24 mouse cellular contexts compared by ENCODE assay signal in the genomic region with DNA sequence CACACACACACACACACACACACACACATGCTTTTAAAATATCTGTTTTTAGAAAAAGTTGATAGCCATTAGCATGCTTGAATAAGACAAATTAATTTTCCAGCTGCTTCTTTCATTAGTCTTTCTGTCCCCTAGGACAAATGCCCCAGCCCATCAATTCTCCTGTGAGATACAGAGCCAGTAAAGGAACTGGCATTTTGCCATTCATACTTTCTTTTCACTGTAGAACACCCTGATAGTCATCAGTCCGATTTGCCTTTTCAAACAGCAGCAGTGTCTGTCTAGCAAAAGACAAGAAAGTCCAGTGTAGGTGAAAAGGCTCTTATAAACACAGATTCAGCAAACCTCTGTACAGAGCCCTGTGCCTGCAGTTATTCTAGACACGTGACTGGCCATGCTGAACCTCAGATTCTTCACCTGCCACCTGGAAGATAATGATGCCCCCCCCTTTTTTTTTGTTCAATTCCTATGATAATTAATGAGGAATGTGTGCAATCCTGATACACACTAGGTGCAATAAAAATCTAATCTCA.
DNase-seq lines count a peak whose midpoint lies in the region; ATAC-seq and TF ChIP-seq lines count a peak whose summit lies in the region.
"Had no signal": no experiment of that assay in that cellular context is flagged by ENCODE, and none has a peak within 500 bp of the region (broad histone marks: within the 10 kb centered on the region; RNA-seq: fewer than 3 reads in every experiment).

No protein-coding gene starts in this region.

- TF ChIP-seq POLR2A in brain, embryonic 14.5 days (IDR thresholded peaks at IDR 0.05; ENCODE audit: borderline replicate concordance, extremely low read depth, insufficient read depth, insufficient read length, poor library complexity, severe bottlenecking) = no peak

- H3K9ac ChIP-seq in forebrain, embryonic 15.5 days (replicated peaks) = no peak overlapping the region
- H3K9ac ChIP-seq in forebrain, embryonic 12.5 days = no peak overlapping the region
- H3K9ac ChIP-seq in hindbrain, embryonic 16.5 days (ENCODE audit: low read depth, low read length) = no peak overlapping the region
- H3K9ac ChIP-seq in midbrain, postnatal 0 days (replicated peaks; ENCODE audit: low read length, poor library complexity, severe bottlenecking) = no peak overlapping the region
- H3K9ac ChIP-seq: intestine, embryonic 15.5 days; limb, embryonic 12.5 days; liver, postnatal 0 days; midbrain, embryonic 12.5 days had no signal

- no peak overlapping the region for H3K4me2 ChIP-seq in forebrain, embryonic 15.5 days (replicated peaks)
- H3K4me2 ChIP-seq in forebrain, embryonic 12.5 days = no peak overlapping the region
- H3K4me2 ChIP-seq in hindbrain, embryonic 16.5 days (ENCODE audit: low read length) = no peak overlapping the region
- H3K4me2 ChIP-seq in midbrain, postnatal 0 days (ENCODE audit: low read depth, low read length, poor library complexity, severe bottlenecking) = no peak overlapping the region
- H3K4me2 ChIP-seq: heart, embryonic 11.5 days; intestine, embryonic 15.5 days; limb, embryonic 12.5 days; liver, embryonic 11.5 days; midbrain, embryonic 12.5 days had no signal

- peak; percentile 29; the same call in 1 of the 2 replicates for ATAC-seq in forebrain, embryonic 15.5 days (replicated peaks)
- no peak for ATAC-seq in forebrain, embryonic 12.5 days (ENCODE audit: low FRiP score)
- peak; percentile 63; the same call in 1 of the 2 replicates for ATAC-seq in hindbrain, embryonic 16.5 days
- no peak for ATAC-seq in midbrain, postnatal 0 days (ENCODE audit: low FRiP score)
- ATAC-seq: CD4-positive, CD25-positive, alpha-beta regulatory T cell, adult 4 months; intestine, embryonic 15.5 days; liver, postnatal 0 days had no signal

- 35% methylated on average over 2 of the region's 2 CpGs for WGBS in forebrain, embryonic 15.5 days
- 56% methylated on average over 2 of the region's 2 CpGs for WGBS in forebrain, embryonic 12.5 days
- 19% methylated on average over 2 of the region's 2 CpGs for WGBS in hindbrain, embryonic 16.5 days
- 44% methylated on average over 2 of the region's 2 CpGs for WGBS in midbrain, postnatal 0 days

- no peaks in the 10 kb centered on the region for H3K27me3 ChIP-seq in forebrain, embryonic 15.5 days
- H3K27me3 ChIP-seq in forebrain, embryonic 12.5 days = no peaks in the 10 kb centered on the region
- H3K27me3 ChIP-seq in hindbrain, embryonic 16.5 days (replicated peaks; ENCODE audit: control insufficient read depth, insufficient read depth, low read length) = no peaks in the 10 kb centered on the region
- no peaks in the 10 kb centered on the region for H3K27me3 ChIP-seq in midbrain, postnatal 0 days (ENCODE audit: insufficient read depth, low read length)
- H3K27me3 ChIP-seq: intestine, embryonic 15.5 days; limb, embryonic 12.5 days; midbrain, embryonic 12.5 days had no signal

- no peaks in the 10 kb centered on the region for H3K9me3 ChIP-seq in forebrain, embryonic 15.5 days
- no peaks in the 10 kb centered on the region for H3K9me3 ChIP-seq in forebrain, embryonic 12.5 days
- H3K9me3 ChIP-seq in hindbrain, embryonic 16.5 days (ENCODE audit: control insufficient read depth, low read length) = no peaks in the 10 kb centered on the region
- H3K9me3 ChIP-seq in midbrain, postnatal 0 days (ENCODE audit: low read length) = no peaks in the 10 kb centered on the region
- H3K9me3 ChIP-seq: intestine, embryonic 15.5 days; limb, embryonic 12.5 days; midbrain, embryonic 12.5 days had no signal

- no peak overlapping the region for H3K27ac ChIP-seq in forebrain, embryonic 15.5 days (replicated peaks)
- H3K27ac ChIP-seq in forebrain, embryonic 12.5 days = no peak overlapping the region
- no peak overlapping the region for H3K27ac ChIP-seq in hindbrain, embryonic 16.5 days (ENCODE audit: low read depth, low read length)
- no peak overlapping the region for H3K27ac ChIP-seq in midbrain, postnatal 0 days (ENCODE audit: low read depth, low read length)
- H3K27ac ChIP-seq: intestine, embryonic 15.5 days; layer of hippocampus, adult 2 months; limb, embryonic 12.5 days; midbrain, embryonic 12.5 days had no signal

- no peak for TF ChIP-seq CTCF in brain, embryonic 14.5 days (IDR thresholded peaks at IDR 0.05; ENCODE audit: borderline replicate concordance, extremely low read depth, insufficient read depth, insufficient read length)
- no peak for TF ChIP-seq CTCF in midbrain, postnatal 0 days (IDR thresholded peaks at IDR 0.05)

- DNase-seq in brain, embryonic 14.5 days (ENCODE audit: low read depth) = peak; percentile 27
- peak; percentile 19 for DNase-seq in midbrain, postnatal 0 days (ENCODE audit: low spot score)
- DNase-seq in gastrocnemius, postnatal 36 days = no peak
- DNase-seq in gastrocnemius, adult 18-20 months (ENCODE audit: low spot score) = no peak
- DNase-seq: adrenal gland, postnatal 14 days; cerebellum, adult 9-10 months; gastrocnemius, postnatal 10 days; heart, adult 11 months; kidney, adult 9 months; kidney, postnatal 25 days; layer of hippocampus, postnatal 36 days; liver, postnatal 0 days; lung, postnatal 10 days; thymus, postnatal 25 days had no signal

- H3K4me3 ChIP-seq in forebrain, embryonic 15.5 days = no peak overlapping the region
- no peak overlapping the region for H3K4me3 ChIP-seq in forebrain, embryonic 12.5 days (replicated peaks)
- H3K4me3 ChIP-seq in hindbrain, embryonic 16.5 days (ENCODE audit: low read length) = no peak overlapping the region
- no peak overlapping the region for H3K4me3 ChIP-seq in midbrain, postnatal 0 days (ENCODE audit: low read depth, low read length)
- H3K4me3 ChIP-seq: intestine, embryonic 15.5 days; layer of hippocampus, adult 2 months; limb, embryonic 12.5 days; midbrain, embryonic 12.5 days had no signal

- intact Hi-C loops in gastrocnemius, postnatal 36 days (cut with DNase I) = no loop called here

- no peaks in the 10 kb centered on the region for H3K4me1 ChIP-seq in forebrain, embryonic 15.5 days
- no peaks in the 10 kb centered on the region for H3K4me1 ChIP-seq in forebrain, embryonic 12.5 days
- H3K4me1 ChIP-seq in hindbrain, embryonic 16.5 days (ENCODE audit: control insufficient read depth, insufficient read depth, low read depth, low read length) = no peaks in the 10 kb centered on the region
- H3K4me1 ChIP-seq in midbrain, postnatal 0 days (ENCODE audit: insufficient read depth, low read length) = peaks cover 3% of the 10 kb centered on the region; the same call in 1 of the 2 replicates
- H3K4me1 ChIP-seq: intestine, embryonic 15.5 days; limb, embryonic 12.5 days; midbrain, embryonic 12.5 days had no signal

- no peaks in the 10 kb centered on the region for H3K36me3 ChIP-seq in forebrain, embryonic 15.5 days
- no peaks in the 10 kb centered on the region for H3K36me3 ChIP-seq in forebrain, embryonic 12.5 days (replicated peaks)
- H3K36me3 ChIP-seq in hindbrain, embryonic 16.5 days (ENCODE audit: control insufficient read depth, insufficient read depth, low read length) = no peaks in the 10 kb centered on the region
- no peaks in the 10 kb centered on the region for H3K36me3 ChIP-seq in midbrain, postnatal 0 days (ENCODE audit: insufficient read depth, low read length)
- H3K36me3 ChIP-seq: intestine, embryonic 15.5 days; limb, embryonic 12.5 days; midbrain, embryonic 12.5 days had no signal

Comparison
In these comparisons a context has a peak if more than half of its experiments do, and no peak if none do; other contexts are left out.
1. ATAC-seq: peak in forebrain, embryonic 15.5 days (single experiment) and hindbrain, embryonic 16.5 days (single experiment); none in forebrain, embryonic 12.5 days (single experiment) and midbrain, postnatal 0 days (single experiment).
2. DNase-seq: peak in brain, embryonic 14.5 days (single experiment) and midbrain, postnatal 0 days (single experiment); none in gastrocnemius, postnatal 36 days (0 of 2) and gastrocnemius, adult 18-20 months (single experiment).